Mouse (Mus musculus): ENCODE data around the gene Rprd1b. TPM values are rescaled to one million over a fixed set of nuclear protein-coding genes. Genes with fewer than 3 reads are reported as not detected.
A peak's percentile ranks its signal among the peaks of the same experiment; 100 is the strongest.

Rprd1b gene
- total RNA-seq, 2 experiments from 2014 or later, result 34.0 to 36.6 TPM

DNA sequence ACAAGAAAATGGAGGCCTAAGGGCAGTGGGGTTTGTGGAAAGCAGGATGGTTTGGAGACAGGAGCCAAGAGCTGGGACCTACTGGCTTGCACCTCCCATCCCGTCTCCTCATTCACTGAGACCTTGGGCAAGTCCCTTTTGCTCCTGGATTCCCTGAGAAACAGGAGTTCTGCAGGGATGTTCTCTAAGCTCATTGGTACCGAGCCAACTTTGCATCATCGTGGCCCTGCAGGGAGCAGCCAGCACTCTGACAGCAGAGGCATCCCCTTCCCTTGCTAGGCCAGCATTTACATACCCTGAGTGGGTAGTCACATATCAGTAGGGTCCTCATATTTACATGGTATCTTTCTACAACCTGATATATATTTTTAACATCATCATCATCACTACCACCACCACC, 92.6 kb downstream of the Rprd1b start:
- DNase-seq (ENCODE audit: low spot score in 2 of 2), result no peak

DNA sequence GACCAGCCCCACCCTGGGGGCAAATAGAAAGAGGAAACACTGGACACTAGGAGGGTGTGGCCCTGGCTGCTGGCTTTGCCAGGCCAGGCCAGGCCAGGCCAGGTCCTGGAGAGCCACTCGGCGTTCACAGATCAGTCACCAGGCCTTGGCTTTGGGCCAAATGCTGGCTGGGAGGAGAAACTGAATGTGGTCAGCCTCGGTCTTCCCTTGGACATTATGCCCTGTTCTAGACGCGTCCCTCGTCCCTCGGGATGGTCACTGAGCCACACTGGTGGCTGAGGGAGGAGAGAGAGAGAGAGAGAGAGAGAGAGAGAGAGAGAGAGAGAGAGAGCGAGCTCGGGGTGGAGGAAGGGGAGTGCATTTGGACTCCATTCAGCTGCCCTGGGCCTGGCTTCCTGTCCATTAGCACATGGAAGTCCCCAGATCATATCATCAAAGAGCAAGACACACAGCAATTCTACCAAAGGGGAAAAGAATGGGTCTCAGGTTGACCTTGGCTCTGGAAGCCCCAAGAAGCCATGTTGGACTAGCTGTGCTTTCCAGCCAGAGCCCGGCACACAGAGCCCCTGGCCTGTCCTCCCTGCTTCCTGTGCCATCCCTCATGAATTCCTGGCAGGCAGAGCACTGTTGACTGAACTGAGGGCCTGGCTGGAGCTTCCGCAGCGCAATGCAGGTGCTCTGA, 93.5 kb downstream of the Rprd1b start:
- peak; percentile 27 to 54 for DNase-seq (ENCODE audit: low spot score in 2 of 2)

DNA sequence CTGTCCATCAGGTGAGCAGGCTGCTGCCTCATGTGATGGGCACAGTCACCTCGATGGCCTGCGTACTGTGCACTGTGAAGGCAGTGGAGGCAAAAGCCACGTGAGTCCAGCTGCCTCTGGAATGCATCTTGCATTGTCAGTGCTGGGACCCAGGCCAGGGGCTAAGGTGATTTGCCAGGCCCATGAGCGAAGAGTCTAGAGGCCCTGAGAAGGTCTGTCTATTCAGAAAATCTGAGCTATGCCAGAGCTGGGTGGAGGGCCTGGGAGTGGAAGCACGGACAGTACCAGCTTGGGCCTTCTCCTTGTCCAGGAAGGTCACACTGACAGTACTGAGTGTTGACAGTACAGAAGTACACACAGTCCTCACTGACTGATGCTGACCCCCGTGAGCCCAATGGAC, 94.5 kb downstream of the Rprd1b start:
- DNase-seq (ENCODE audit: low spot score in 2 of 2), result no peak

DNA sequence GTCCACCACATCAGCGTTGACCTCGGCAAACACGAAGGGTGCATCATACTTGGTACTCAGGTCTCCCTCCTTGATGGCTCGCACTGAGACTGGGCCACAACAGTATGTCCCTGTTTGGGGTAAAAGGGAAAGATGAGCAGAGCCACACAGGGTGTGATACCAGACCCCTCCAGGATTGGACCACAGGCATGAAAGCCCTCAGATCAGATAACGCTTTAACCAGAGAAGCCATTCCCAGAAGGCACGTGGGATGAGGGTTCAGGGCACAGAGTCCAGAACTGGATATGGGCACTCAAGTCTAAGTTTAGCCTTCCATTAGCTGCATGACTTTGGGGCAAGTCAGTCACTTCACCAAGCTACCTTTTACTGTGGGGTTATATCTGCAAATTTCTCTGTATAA, 98.9 kb downstream of the Rprd1b start:
- no peak for DNase-seq (ENCODE audit: low spot score in 2 of 2)

DNA sequence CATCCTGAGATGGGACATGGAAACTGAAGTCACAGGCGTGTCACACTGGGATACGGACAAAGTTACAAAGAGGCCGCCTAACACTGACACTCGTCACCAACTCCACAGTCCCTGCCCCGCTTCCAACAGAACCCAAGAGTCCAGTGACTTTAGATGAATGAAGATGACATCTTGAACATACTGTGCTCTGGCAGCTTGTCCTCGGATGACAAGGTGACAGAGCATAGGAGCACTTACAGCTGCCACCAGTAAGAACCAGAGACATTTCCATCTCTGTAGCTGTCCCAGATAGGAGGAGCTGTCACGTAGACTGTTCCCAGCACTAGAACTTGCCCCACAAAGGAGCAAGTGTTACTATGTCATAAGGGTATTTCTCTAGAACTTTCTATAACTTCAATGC, 99.6 kb downstream of the Rprd1b start:
- no peak for DNase-seq (ENCODE audit: low spot score in 2 of 2)

DNA sequence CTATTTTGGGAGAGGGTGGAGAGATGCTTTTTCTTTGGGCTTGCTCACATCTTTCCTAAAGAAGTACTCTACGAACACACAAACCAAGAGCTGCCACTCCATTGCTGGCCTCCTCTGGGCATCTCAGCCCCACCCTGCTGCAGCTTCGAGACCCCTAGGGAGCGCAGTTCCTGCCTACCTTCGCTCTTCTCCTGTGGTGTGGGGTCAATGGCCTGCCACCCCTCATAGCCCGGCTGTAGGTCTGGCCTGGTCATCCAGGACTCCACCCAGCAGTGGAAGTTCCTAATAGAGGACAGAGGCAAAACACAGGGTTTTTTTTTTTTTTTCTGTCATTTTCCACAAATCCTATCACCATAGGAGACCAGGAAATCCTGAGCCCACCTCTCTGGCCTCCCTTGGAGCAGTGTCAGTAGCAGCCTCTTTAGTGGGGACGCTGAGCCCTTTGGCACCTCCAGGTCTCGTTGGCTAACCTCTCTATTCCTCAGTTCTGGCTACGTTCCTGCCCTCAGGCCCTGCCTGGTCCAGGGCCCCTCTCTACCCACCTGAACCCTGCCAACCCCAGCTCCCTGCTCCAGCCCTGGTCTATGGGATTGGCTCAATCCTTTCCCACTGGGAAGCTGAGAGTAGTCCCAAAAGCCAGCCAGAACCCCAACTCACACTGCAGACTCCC, 100.3 kb downstream of the Rprd1b start:
- DNase-seq (ENCODE audit: low spot score in 2 of 2), result no peak

DNA sequence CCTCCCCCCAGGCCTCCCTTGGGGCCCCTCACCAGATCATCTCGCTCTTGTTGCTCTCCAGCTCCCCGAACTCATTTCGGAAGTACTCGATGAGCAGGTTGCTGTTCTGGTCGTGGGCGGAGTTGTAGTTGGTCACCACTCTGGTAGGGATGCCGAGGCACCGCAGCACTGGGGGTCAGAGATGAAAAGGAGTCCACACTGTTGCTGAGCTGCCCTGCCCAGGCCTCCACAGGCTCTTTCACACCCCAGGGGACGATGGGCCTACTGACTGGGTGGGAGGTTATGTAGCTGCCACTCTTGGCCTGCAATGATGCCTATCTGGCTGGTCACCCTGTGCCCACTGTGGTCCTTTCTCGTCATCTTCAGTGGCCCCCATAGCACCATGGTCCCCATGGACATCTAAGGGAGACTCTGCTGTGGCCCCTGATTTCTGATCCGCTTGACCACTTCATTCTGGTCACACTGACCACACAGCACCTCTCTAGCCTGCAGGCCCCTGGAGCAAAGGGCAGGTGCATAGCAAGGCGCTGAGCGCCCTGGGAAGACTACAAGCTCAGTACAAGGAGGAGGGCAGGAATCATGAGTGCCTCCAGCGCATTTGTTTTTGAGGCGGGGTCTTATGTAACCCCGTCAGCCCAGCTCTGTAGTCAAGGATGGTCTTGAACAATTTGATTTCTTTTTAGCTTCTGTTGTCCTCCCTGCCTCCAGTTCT, 101.2 kb downstream of the Rprd1b start:
- no peak for DNase-seq (ENCODE audit: low spot score in 2 of 2)

DNA sequence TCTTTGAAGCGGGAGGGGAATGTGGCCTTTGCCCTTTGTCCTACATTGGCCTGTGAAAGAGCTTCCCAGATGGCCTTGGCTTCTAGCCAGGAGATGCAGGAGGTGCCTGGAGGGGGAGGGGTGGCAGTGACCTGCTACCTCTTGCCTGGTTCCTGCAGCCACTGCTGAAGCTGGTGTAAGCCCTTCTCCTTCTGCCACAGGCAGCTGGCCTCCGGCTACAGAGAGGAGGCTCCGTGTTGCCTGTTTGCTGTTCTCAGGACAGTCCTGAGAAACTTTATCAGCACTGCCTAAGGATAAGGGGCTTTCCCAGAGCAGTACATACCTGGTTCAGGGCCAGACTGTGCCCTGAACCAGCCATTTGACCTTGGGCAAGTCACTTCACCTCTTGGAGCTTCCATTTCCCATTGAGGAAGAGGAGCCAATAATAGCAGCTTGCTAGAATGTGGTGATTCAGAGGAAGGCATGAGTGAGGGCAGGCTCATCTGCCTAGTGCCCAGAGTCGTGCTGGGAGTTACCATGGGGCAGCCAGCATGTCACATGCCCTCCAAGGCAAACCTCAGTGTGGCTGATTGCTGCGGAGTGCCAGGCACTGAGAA, 102.2 kb downstream of the Rprd1b start:
- DNase-seq (ENCODE audit: low spot score in 2 of 2), result peak in 1 of 2 experiments; percentile 46

DNA sequence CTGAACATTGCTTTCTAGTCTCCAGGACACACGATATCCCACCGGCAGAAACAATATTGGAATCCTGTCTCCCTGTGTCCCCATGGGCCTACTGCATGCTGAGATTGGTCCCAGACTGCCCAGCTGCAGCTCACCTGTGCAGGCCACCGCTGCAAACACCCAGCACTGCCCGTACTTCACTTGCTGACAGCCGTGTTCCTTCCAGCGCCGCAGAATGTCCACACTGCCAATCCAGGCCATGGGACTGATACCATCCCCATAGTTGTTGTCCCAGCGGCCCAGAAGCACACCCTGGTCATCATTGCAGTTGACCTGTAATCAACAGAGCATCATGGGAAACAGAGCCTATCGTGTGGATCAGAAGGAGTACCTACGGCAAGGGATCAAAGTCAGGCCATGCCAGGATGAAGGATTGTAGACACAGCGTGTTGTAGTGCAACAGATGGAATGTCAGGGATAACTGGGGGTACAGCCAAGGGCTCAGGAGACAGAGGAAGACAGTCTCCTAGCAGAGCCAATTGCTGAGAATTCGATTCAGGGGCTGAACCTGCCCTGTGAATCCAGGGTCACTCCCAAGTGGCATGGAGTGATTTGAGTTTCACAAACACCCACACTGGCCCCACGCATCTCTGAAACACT, 103.0 kb downstream of the Rprd1b start:
- no peak for DNase-seq (ENCODE audit: low spot score in 2 of 2)

DNA sequence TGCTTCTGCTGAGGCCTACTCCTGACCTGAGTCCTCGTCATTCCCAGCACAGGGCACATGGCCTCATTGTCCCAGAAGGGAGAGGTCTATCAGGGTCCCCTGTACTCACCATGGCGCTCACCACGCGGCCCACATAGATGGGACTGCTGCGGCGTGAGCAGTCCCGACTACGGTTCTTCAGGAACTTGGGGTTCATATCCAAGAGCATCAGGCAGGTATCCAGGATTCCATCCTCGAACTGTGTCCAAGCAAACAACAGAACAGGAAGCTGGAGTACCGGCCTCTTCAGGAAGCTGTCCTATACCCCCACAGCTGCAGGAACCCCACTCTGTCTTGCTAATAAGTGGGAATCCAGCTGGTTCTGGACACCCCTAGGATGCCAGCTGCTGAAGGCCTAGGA, 104.0 kb downstream of the Rprd1b start:
- no peak for DNase-seq (ENCODE audit: low spot score in 2 of 2)

DNA sequence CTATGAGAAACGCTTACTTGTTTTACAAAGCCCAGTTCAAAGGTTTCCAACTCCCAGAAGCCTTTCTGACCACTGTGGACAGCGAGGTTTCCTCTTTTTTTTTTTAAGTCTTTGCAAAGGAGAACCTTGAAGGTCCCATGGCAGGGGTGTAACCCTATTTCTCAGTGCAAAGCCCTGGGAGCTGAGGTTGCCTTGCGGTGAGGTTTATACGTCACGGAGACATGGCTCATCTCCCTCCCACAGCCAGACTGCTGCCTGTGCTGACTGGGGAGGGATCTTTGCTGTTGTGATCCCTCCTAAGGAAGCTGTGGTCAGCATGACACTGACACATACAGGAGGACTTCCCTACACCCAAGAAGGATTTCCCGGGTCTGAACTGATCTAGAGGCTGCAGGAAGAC, 104.8 kb downstream of the Rprd1b start:
- no peak for DNase-seq (ENCODE audit: low spot score in 2 of 2)

DNA sequence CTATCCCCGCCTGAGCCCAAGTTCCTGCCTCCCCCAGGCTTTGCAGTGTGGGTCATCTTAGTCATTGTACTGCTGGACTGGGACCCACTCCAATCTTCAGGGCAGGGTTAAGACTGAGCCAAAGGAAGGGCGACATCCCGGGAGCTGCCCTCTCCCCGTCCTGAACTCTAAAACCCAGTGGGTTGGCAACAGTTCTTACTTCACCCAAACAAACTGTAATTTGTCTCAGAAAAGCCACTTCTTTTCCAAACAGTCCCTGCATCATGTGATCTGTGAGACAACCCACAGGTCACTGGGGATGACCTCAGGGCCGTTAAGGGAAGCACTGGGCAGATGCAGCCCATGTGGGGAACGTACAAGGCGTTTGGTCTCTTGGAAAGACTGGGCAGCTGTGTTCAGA, 107.9 kb downstream of the Rprd1b start:
- DNase-seq (ENCODE audit: low spot score in 2 of 2), result no peak

DNA sequence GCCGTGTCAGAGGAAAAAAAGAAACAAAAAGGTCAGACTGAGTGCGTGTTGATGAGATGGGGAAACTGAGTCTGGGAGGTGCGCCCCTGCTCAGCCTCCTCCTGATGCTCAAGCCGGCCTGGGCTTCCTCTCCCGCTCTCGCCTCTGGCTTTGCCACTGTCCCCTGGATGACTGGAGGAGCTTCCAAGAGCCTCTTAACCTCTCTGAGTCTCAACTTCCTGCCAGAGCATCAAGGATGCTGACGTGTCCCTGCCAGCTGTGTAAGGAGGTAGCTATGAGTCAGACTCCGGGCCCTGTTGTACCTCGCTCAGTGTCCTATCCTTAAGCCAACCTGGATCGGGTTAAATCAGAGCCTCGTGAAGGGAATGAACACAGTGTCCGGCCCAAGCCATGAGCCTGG, 109.5 kb downstream of the Rprd1b start:
- DNase-seq (ENCODE audit: low spot score in 2 of 2), result no peak

DNA sequence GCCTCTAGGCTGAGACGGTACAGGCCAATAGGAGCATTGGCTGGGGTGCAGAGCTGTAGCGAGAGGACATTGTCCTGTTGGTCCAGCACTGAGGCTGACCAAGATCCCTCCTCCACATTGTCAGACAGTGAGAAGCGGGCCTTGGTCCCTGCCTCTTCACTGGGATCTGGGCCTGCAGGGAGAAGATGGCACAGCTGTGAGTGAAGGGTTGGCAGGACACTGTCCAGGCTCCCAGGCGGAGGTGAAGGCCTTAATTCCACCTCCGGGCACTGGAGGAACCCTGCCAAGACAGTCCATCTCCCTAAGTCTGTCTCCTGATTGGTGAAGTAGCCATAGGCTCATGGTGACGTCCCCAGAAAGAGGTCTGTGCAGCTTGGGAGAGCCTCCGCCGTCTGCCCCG, 110.5 kb downstream of the Rprd1b start:
- no peak for DNase-seq (ENCODE audit: low spot score in 2 of 2)

DNA sequence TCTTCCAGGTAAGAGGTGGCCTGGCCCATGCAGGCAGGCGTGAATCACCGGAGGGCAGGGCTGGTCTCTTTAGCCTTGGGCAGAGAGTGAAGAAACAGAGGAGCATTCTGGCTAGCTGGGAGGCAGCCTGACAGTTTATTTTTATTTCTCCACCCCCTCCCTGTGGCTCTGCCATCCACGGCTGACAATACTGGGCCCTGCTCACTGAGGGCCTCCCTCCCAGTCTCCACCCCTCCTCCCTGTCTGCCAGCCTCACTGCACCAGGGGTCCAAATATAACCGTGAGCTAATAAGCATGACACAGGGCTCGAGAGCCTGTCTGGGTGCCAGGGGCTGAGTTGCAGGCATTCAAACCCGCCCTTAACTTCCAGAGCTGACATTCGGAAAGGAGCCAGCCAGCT, 111.3 kb downstream of the Rprd1b start:
- peak; percentile 23 to 44 for DNase-seq (ENCODE audit: low spot score in 2 of 2)

DNA sequence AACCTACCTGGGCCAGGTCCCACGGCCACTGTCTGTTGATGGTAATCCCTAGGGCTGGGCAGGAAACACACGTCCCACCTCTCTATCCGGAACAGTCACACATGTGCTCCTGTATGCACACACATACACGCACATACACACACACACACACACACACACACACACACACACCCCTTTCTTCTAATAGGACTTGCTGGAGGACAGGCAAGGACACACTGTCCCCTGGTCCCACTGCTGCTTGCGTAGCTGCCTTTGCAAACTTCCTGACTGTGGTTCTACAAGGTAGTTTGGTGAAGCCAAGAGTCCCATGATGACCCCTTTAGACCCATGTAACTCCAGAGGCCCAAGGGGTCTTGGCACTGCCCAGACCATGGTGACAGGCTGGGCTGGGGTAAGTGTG, 112.4 kb downstream of the Rprd1b start:
- DNase-seq (ENCODE audit: low spot score in 2 of 2), result no peak

DNA sequence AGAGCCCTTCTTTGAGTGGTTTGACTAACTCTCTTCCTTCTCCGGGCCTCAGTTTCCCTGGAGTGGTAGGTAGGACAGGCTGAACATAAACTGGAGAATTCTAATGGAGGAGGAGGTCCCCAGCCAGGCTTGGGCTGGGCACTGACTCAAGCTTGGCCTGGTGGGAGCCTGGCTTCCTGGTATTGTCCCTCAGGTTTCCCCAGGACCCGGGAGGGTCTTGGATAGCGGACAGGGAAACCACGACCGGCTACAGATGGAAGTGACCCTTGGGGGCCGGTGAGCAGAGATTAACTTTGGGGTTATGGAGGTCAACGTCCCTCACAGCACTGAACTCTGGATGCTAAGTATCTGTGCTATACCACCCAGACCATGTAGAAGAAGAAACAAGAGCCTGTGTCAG, 113.0 kb downstream of the Rprd1b start:
- no peak for DNase-seq (ENCODE audit: low spot score in 2 of 2)

DNA sequence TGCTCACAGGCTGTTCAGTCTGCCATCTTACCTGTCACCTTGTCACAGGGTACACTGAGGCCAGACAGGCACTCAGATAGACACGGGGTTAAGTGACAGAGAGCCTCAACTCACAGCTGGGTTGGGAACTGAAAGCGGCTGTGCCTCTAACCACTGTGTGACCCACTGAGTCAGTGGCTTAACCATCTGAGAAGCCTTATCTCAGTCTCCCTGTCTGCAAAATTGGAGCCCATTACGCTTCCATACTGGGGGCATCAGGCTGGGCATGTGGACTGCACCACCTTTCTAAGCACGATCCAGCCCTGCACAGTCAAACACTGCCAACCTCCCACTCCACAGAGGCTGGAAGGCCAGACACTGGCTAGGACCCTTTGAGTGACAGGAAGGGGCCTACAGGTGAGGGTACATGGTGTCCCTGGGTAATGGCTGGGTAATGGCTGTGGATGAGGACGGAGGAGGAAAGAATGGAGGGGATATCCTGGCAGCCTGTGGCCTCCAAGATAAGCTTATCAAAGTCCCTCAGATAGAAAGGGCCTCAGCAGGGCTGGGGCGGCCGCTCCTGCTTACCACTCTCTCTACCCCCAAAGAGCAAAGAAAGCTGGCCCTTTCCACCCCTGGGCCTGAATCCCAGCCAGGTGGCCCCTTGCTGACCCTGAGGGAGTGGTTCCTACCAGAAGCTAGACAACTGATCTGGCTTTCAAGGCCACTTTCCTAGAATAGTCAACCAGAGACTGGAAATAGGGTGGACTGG, 113.6 kb downstream of the Rprd1b start:
- DNase-seq (ENCODE audit: low spot score in 2 of 2), result no peak

DNA sequence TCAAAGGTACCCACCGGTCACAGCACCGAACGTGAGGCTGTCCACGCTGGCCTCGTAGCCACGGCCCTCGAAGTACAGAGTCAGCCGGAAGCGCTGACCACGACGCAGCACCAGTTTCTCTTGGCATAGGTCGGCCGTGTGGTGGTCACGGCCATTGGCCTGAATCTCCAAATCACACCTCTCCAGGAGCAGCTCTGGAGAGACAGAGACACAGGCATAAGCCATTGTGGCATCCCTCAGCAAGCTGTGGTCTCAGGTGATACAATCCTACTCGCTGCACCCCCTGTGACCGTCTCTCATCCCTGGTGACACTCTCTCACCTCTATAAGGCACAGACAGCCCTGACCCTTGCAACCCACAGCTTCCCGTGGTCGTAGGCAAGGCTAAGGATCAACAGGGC, 114.7 kb downstream of the Rprd1b start:
- no peak for DNase-seq (ENCODE audit: low spot score in 2 of 2)

DNA sequence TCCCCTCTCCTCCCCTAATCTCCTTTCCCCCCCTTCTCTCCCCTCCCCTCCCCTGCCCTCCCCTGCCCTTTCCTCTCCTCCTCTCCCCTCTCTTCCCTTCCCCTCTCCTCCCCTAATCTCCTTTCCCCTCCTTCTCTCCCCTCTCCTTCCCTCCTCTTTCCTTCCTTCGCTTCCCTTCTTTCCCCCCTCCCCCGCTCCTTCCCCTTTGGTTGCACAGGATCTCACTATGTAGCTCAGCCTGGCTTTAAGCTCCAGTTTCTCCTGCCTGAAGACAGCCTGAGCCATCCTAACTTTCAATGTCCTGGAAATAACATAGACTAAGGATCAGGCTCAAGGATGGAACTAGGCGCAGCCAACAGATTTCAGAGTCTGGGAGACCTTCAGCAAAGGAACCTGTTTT, 115.5 kb downstream of the Rprd1b start:
- DNase-seq (ENCODE audit: low spot score in 2 of 2), result no peak

DNA sequence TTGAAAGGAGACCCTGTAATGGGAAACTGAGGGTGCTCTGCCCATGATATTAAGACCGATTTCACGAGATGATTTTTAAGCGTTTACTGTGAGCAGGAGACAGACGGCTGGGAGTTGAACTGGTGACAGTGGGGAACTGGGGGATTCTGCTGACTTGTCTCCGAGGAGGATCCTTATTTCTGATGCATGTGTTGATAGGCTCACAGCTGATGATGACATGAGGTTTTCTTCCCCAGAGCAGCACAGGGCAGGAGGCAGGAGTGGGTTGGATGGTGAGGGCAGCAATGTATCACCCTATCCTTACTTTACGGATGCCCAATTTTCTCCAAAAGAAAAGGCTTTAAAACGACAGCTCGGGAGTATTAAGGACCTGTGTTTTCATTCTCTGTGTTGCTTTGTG, 116.0 kb downstream of the Rprd1b start:
- DNase-seq (ENCODE audit: low spot score in 2 of 2), result no peak
